Mouse (Mus musculus): ENCODE data around the gene Sema3c. TPM values are rescaled to one million over a fixed set of nuclear protein-coding genes. Genes with fewer than 3 reads are reported as not detected.

The Sema3c gene
- polyA plus RNA-seq, 1 experiment from 2014 or later: 33.5 TPM

DNA sequence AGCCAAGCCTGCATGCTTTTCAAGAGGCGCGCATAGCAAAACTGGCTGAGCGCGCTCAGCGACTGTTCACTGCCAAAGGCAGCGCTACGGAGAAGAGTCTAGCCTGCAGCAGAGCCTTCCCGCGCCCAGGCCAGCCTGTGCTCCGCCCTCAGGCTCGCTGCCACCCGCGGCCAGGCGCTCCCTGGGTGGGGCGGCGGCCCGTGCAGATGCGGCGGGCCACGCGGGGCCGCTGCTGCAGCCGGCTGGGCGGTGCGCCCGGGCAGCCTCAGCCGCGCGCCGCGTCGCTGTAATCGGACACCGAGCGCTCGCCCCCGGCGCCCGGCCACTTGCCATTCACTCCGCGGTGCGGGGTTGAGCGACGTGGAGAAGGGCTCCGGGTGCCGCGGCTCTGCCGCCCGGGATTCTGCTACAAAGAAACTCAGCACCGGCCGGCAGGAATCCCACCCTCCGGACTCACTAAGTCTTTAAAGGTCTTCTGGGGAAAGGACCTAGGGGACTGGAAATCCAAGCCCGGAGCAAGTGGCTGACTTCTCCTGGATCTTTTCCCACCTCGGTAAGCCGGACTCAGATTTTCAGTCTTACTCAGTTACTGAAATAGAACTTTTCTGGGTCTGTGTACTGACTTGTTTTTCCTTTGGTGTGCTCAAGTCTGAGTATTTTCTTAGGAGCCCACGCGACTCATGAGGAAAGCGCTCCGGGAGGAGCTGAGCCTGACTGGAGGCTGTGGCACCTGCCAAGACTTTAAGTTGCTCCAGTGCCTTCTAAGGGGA is 517 bp downstream of the Sema3c start:
- ATAC-seq (ENCODE audit: insufficient read depth, low FRiP score, low TSS enrichment): peak; percentile 95
- Histone ChIP-seq H3K4me3 (ENCODE audit: low read depth, low read length) (peak overlapping the region; percentile 52), H3K4me2 (ENCODE audit: low read depth) (peak overlapping the region; percentile 44), H3K27me3 (ENCODE audit: control insufficient read depth, insufficient read depth, low read length) (no peaks in the 10 kb centered on the region), H3K4me1 (ENCODE audit: control insufficient read depth, insufficient read depth, low read length) (0 out of 2 replicates have a peak, but pooled peaks cover 6% of the 10 kb centered on the region), H3K27ac (ENCODE audit: low read depth, low read length) (peak overlapping the region; percentile 56), H3K9ac (ENCODE audit: low read length) (peak overlapping the region; percentile 63), H3K9me3 (ENCODE audit: control insufficient read depth, low read length) (no peaks in the 10 kb centered on the region), H3K36me3 (ENCODE audit: control insufficient read depth, insufficient read depth, low read length) (no peaks in the 10 kb centered on the region)
- DNase-seq (ENCODE audit: low spot score): peak; percentile 87
- WGBS: under 1% methylated on average over 52 of the region's 59 CpGs

DNA sequence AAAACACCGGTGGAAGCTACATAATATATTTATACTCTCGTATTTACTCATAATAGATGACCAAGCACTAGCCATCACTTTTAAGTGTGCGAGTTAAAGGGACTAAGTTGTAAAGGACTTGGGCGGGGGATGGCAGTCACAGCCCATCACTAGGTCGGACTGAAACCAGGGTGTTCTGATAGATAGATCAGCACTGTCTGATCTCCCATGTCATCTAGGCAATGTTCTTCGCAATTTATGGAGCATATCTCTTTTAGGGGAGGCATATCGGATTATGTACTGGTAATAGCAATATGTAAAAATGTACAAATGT is 1.1 kb downstream of the Sema3c start:
- no peaks in the 10 kb centered on the region for H3K36me3 ChIP-seq (ENCODE audit: control insufficient read depth, insufficient read depth, low read length)
- peak overlapping the region; percentile 44 for H3K4me2 ChIP-seq (ENCODE audit: low read depth)
- 0 out of 2 replicates have a peak, but pooled peaks cover 6% of the 10 kb centered on the region for H3K4me1 ChIP-seq (ENCODE audit: control insufficient read depth, insufficient read depth, low read length)
- no peaks in the 10 kb centered on the region for H3K9me3 ChIP-seq (ENCODE audit: control insufficient read depth, low read length)
- WGBS: 17% methylated on average over 7 of the region's 7 CpGs
- ATAC-seq (ENCODE audit: insufficient read depth, low FRiP score, low TSS enrichment) (peak; percentile 31), DNase-seq (ENCODE audit: low spot score) (no peak)
- H3K4me3 ChIP-seq (ENCODE audit: low read depth, low read length): peak overlapping the region; percentile 52
- H3K9ac ChIP-seq (ENCODE audit: low read length): peak overlapping the region; percentile 63
- H3K27me3 ChIP-seq (ENCODE audit: control insufficient read depth, insufficient read depth, low read length): no peaks in the 10 kb centered on the region
- H3K27ac ChIP-seq (ENCODE audit: low read depth, low read length): no peak overlapping the region; the same call in 1 of the 2 replicates

DNA sequence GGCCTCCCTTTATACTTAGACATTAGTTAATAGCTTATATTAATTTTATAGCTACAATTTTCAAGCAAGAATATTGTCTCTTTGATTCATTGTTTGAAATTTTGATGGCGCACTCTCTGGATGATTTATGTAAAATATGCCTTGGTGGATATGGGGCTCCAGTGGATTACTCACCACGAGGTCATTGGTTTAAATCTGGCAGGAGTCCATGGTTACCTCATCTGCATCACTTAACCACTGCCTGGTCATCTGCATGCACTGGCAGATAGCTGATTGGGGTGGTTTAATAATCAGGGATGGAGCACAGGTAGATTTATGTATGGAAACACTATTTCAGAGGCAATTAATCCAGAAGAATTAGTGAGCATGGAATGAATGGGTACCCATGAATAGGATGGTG is 2.0 kb downstream of the Sema3c start:
- Histone ChIP-seq H3K9me3 (ENCODE audit: control insufficient read depth, low read length) (no peaks in the 10 kb centered on the region), H3K27ac (ENCODE audit: low read depth, low read length) (no peak overlapping the region), H3K27me3 (ENCODE audit: control insufficient read depth, insufficient read depth, low read length) (no peaks in the 10 kb centered on the region), H3K4me2 (ENCODE audit: low read depth) (no peak overlapping the region; the same call in 1 of the 2 replicates), H3K36me3 (ENCODE audit: control insufficient read depth, insufficient read depth, low read length) (no peaks in the 10 kb centered on the region), H3K4me1 (ENCODE audit: control insufficient read depth, insufficient read depth, low read length) (0 out of 2 replicates have a peak, but pooled peaks cover 6% of the 10 kb centered on the region), H3K4me3 (ENCODE audit: low read depth, low read length) (no peak overlapping the region; the same call in 1 of the 2 replicates), H3K9ac (ENCODE audit: low read length) (no peak overlapping the region)
- ATAC-seq (ENCODE audit: insufficient read depth, low FRiP score, low TSS enrichment): no peak
- 55% methylated on average over 2 of the region's 2 CpGs for WGBS
- no peak for DNase-seq (ENCODE audit: low spot score)

- no peaks in the 10 kb centered on the region for H3K27me3 ChIP-seq (ENCODE audit: control insufficient read depth, insufficient read depth, low read length)
- DNase-seq (ENCODE audit: low spot score): no peak
- no peak overlapping the region for H3K4me3 ChIP-seq (ENCODE audit: low read depth, low read length)
- H3K4me1 ChIP-seq (ENCODE audit: control insufficient read depth, insufficient read depth, low read length): no peaks in the 10 kb centered on the region
- 47% methylated on average over 2 of the region's 2 CpGs for WGBS
- no peak overlapping the region for H3K27ac ChIP-seq (ENCODE audit: low read depth, low read length)
- no peak overlapping the region for H3K9ac ChIP-seq (ENCODE audit: low read length)
- ATAC-seq (ENCODE audit: insufficient read depth, low FRiP score, low TSS enrichment): no peak
- no peaks in the 10 kb centered on the region for H3K9me3 ChIP-seq (ENCODE audit: control insufficient read depth, low read length)
- no peaks in the 10 kb centered on the region for H3K36me3 ChIP-seq (ENCODE audit: control insufficient read depth, insufficient read depth, low read length)
- H3K4me2 ChIP-seq (ENCODE audit: low read depth): no peak overlapping the region
These were observed 8.0 kb downstream of the Sema3c start for GRCm38 (mm10) chr5:17582047-17582515.

GRCm38 (mm10) chr5:17584299-17584945 is 10.3 kb downstream of the Sema3c start:
- Histone ChIP-seq H3K27me3 (ENCODE audit: control insufficient read depth, insufficient read depth, low read length) (no peaks in the 10 kb centered on the region), H3K9ac (ENCODE audit: low read length) (no peak overlapping the region), H3K4me3 (ENCODE audit: low read depth, low read length) (no peak overlapping the region), H3K4me1 (ENCODE audit: control insufficient read depth, insufficient read depth, low read length) (no peaks in the 10 kb centered on the region), H3K9me3 (ENCODE audit: control insufficient read depth, low read length) (no peaks in the 10 kb centered on the region), H3K27ac (ENCODE audit: low read depth, low read length) (no peak overlapping the region), H3K4me2 (ENCODE audit: low read depth) (no peak overlapping the region), H3K36me3 (ENCODE audit: control insufficient read depth, insufficient read depth, low read length) (no peaks in the 10 kb centered on the region)
- WGBS: 72% methylated on average over 2 of the region's 2 CpGs
- DNase-seq (ENCODE audit: low spot score): no peak
- ATAC-seq (ENCODE audit: insufficient read depth, low FRiP score, low TSS enrichment): no peak

- no peak for DNase-seq (ENCODE audit: low spot score)
- H3K9ac ChIP-seq (ENCODE audit: low read length): no peak overlapping the region
- 87% methylated on average over 2 of the region's 2 CpGs for WGBS
- H3K27me3 ChIP-seq (ENCODE audit: control insufficient read depth, insufficient read depth, low read length): no peaks in the 10 kb centered on the region
- no peak for ATAC-seq (ENCODE audit: insufficient read depth, low FRiP score, low TSS enrichment)
- H3K36me3 ChIP-seq (ENCODE audit: control insufficient read depth, insufficient read depth, low read length): no peaks in the 10 kb centered on the region
- H3K27ac ChIP-seq (ENCODE audit: low read depth, low read length): no peak overlapping the region
- H3K4me2 ChIP-seq (ENCODE audit: low read depth): no peak overlapping the region
- no peaks in the 10 kb centered on the region for H3K9me3 ChIP-seq (ENCODE audit: control insufficient read depth, low read length)
- H3K4me3 ChIP-seq (ENCODE audit: low read depth, low read length): no peak overlapping the region
- H3K4me1 ChIP-seq (ENCODE audit: control insufficient read depth, insufficient read depth, low read length): no peaks in the 10 kb centered on the region
These were observed 12.6 kb downstream of the Sema3c start for GRCm38 (mm10) chr5:17586518-17587210.

DNA sequence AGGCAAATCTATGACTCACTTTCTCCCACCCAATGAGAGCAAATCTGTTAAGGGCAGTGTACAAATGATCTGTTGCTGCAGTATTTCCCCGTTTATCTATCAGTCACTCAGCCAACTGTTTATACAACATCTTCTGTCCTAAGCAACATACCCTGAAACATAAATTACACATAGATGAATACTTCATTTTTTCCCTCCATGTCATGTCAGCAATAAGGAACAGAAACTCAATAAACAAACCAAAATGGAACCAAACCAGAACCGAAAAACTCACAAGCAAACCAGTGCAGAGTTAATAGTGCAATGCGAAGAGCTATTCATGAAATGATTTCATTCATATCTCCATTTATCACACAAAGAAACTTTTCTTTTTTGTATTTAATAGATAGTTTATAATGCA is 17.8 kb downstream of the Sema3c start:
- Histone ChIP-seq H3K4me3 (ENCODE audit: low read depth, low read length) (no peak overlapping the region), H3K4me1 (ENCODE audit: control insufficient read depth, insufficient read depth, low read length) (no peaks in the 10 kb centered on the region), H3K9ac (ENCODE audit: low read length) (no peak overlapping the region), H3K27me3 (ENCODE audit: control insufficient read depth, insufficient read depth, low read length) (no peaks in the 10 kb centered on the region), H3K9me3 (ENCODE audit: control insufficient read depth, low read length) (no peaks in the 10 kb centered on the region), H3K36me3 (ENCODE audit: control insufficient read depth, insufficient read depth, low read length) (no peaks in the 10 kb centered on the region), H3K4me2 (ENCODE audit: low read depth) (no peak overlapping the region), H3K27ac (ENCODE audit: low read depth, low read length) (no peak overlapping the region)
- DNase-seq (ENCODE audit: low spot score) (no peak), ATAC-seq (ENCODE audit: insufficient read depth, low FRiP score, low TSS enrichment) (no peak)
- WGBS: 93% methylated on average over 3 of the region's 3 CpGs

GRCm38 (mm10) chr5:17601700-17602099 is 27.6 kb downstream of the Sema3c start:
- ATAC-seq (ENCODE audit: insufficient read depth, low FRiP score, low TSS enrichment): no peak
- 32% methylated on average over 4 of the region's 4 CpGs for WGBS

More at GRCm38 (mm10) chr5:17601700-17602099, 27.6 kb downstream of the Sema3c start:
- H3K27ac ChIP-seq (ENCODE audit: low read depth, low read length): no peak overlapping the region
- H3K4me2 ChIP-seq (ENCODE audit: low read depth): no peak overlapping the region
- H3K9me3 ChIP-seq (ENCODE audit: control insufficient read depth, low read length): no peaks in the 10 kb centered on the region
- H3K9ac ChIP-seq (ENCODE audit: low read length): no peak overlapping the region
- no peaks in the 10 kb centered on the region for H3K27me3 ChIP-seq (ENCODE audit: control insufficient read depth, insufficient read depth, low read length)
- no peaks in the 10 kb centered on the region for H3K4me1 ChIP-seq (ENCODE audit: control insufficient read depth, insufficient read depth, low read length)
- no peaks in the 10 kb centered on the region for H3K36me3 ChIP-seq (ENCODE audit: control insufficient read depth, insufficient read depth, low read length)
- DNase-seq (ENCODE audit: low spot score): no peak
- no peak overlapping the region for H3K4me3 ChIP-seq (ENCODE audit: low read depth, low read length)
